Mouse (Mus musculus) heart, adult 2 months (tissue): ENCODE data around the gene Pdp2.

Source experiments
- CTCF ChIP-seq: fragments of 200-600 bp; IDR thresholded peaks from 2 replicates; pipeline ENCODE4 v1.8.1; 2022; ENCODE audit warnings: antibody characterized with exemption, mild to moderate bottlenecking, moderate library complexity
- EP300 ChIP-seq: fragments of 200-500 bp; IDR thresholded peaks from 2 replicates; pipeline ENCODE4 v1.6.1; 2011; ENCODE audit warnings: low read depth, low read length, control low read depth; ENCODE audit not compliant: insufficient read depth

DNA sequence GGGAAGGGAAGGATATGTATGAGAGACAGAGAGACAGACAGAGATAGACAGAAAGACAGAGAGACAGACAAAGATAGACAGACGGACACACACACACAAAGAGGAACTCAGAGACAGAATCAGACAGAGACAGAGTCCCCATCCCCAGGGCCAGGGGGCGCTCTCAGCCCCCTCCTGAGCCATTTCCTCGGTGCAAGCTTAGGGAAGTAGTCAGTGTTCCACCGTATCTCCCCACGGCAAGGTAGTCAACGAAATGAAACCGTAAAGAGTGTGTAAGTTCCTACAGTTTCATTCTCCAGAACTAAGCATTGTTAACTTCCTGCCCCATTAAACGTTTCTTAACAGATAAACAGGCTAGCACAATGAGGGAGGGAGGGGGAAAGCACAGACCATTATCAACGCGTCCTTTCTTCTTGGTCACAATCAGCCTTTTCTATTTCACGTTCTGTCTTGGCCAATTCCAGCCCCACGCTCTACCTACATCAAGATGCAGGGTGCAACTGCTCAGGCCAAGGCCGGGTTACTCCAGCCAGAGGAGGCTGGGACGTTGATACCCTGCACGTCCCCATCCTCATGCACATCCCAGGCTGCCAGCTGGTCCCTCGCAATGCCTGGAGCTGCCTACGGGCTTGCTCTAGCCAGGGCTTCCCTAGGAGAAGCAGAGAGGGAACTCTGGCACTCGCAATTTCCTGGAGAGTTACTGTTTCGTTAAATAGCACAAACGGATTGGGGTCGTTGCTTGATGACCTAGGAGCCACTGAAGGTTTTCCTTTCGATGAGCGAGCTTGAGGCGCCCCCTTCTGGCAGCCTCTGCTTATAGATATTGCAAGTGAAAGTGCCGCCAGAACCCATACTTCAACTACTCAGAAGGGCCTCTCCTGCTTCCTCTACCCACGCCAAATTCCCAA, 20.6 kb upstream of the Pdp2 start:
- TF ChIP-seq CTCF (peak; percentile 93), EP300 (peak; percentile 66; the same call in 1 of the 2 replicates)
